Mouse (Mus musculus): Measurements from ENCODE around the gene Lrrc74a.

Gene Lrrc74a

DNA sequence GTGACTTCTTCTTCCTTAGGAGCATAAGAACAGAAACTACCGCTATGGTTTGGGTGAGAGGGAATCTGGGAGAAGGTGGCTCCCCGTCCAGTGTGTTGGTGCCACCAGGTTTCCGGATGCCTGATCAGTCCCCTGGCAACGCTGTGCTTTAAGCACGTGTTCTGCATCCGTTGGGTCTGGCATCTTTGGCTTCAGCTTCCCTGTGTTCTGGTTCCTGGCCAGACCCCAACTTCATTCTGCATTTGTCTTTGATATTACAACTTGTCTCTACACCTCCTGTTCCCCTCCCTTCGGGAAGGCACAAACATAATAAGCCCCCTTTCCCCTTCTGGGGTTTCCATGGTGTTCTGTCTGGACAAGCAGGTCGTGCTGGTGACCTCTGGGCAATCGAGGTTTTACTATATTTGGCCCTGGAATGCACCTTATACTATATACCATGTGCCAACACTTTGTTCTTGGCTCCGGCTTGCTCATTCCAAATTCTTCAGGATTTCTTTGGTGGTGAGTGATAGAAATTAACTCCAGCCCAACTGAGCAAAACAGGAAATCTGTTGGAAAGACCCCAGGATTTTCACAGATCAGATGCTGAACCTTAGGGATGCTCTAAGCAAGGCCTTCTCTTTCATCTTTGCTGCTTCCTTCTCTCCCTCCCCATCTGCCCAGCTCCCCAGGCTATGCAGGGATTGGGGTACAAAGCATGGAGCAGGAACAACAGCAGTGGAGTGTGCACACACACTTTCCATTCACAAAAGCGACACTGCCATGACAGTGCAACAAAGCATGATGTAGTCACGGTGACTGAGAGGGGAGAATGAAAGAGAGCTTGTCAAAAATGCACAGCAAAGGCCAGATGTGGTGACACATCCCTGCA is 52.2 kb downstream of the Lrrc74a start:
- DNase-seq (ENCODE audit: low spot score in 2 of 2), result peak in 1 of 2 experiments; percentile 58

DNA sequence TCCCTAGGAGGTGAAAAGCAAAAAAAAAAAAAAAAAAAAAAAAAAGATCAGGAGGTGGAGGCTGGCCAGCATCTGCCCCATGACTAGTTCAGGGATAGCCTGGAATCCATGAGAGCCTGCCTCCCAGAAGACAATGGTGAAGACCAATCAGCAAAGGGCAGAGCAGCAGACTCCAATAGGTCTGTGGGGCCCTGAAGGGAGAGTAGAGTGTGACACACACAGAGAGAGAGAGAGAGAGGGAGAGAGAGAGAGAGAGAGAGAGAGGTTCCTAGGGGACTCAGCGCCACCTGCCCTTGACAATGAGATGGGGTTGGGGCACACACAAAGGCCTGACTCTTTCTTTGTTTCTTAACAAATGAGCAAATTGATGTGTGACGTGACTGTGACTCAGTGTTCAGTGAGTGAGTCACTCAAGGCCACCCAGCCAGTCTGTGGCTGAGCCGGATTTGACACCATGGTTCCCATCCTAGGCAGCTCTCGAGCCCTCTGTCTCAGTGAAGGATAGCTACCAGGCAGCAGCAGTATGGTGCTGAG is 52.9 kb downstream of the Lrrc74a start:
- no peak for DNase-seq (ENCODE audit: low spot score in 2 of 2)

DNA sequence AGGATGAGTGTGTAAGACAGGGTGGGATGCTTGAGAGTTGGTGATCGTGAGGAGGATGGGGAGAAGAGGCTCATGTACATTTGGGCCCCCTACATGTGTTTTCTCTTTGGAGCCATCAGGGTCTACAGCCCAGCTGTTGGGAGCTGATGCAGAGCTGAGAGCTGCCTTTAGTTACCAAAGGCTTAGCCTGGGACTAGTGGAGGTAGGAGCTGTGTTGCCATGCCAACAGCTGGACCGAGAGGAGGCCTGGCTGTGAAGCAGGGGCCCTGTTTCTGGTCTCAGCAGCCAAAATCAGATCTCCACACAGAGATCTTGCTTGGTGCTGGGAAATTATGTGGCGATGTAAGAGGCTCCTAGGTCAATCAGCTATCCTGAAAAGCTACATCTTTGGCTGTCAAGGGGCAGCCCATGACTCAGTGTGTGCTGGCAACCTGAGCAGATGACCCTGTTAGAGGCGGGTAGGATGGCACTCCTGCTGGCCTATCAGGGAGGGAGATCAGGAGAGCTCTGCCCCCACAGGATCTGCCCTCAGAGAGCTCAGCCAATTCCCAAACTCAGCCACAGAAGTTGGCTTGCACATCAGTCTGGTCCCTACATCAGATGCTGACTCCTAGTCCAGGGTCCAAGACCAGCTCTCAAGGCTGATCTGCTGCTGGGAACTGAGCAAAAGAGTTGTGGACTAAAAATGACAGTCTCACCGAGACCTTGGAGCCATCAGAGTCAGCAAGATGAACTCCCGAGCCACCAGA is 56.1 kb downstream of the Lrrc74a start:
- peak in 1 of 2 experiments; percentile 28 for DNase-seq (ENCODE audit: low spot score in 2 of 2)

DNA sequence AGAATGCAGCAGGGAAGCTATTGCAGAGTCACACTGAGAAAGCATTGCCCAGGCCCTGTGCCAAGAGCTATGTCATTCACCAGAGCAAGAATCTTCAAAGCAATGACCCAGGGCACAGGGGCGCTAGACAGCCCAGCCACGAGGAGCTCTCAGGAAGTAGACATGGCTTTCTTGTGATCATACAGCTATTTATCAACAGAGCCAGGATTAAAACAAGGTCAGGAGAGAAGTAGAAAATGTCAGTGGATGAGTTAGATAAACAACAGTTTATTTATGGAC is 56.6 kb downstream of the Lrrc74a start:
- peak in 1 of 2 experiments; percentile 52 for DNase-seq (ENCODE audit: low spot score in 2 of 2)

DNA sequence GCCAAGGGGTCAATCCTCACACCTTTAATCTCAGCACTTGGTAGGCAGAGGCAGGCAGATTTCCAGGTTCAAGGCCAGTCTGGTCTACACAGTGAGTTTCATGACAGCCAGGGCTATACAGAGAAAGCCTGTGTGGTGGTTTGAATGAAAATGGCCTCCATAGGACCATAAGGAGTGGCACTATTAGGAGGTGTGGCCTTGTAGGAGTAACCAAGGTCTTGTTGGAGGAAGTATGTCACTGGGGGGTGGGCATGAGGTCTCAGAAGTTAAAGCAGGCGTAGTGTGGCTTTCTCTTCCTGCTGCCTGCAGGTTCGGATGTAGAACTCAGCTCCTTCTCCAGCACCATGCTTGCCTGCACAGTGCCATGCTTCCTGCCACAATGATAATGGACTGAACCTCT is 57.8 kb downstream of the Lrrc74a start:
- no peak for DNase-seq (ENCODE audit: low spot score in 2 of 2)

DNA sequence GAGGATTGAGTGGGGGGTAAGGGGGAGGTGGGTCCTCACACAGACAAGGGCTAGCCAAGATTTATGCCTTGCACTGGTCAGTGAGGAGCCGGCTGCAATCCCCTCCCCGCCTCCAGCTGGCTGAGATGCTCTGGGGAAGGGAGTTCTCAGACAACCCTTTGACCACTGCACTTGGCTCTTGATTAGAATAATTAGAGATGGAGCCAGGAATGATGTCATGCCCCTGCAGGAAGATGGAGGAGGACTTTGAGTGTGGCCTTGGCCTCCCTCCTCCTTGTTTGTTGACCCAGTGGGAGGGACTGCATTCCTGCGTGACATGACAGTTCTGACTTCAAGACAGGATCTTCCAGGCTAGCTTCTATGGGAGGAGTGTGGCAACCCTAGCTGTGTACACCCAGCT is 59.7 kb downstream of the Lrrc74a start:
- DNase-seq (ENCODE audit: low spot score in 2 of 2), result peak in 1 of 2 experiments; percentile 65

DNA sequence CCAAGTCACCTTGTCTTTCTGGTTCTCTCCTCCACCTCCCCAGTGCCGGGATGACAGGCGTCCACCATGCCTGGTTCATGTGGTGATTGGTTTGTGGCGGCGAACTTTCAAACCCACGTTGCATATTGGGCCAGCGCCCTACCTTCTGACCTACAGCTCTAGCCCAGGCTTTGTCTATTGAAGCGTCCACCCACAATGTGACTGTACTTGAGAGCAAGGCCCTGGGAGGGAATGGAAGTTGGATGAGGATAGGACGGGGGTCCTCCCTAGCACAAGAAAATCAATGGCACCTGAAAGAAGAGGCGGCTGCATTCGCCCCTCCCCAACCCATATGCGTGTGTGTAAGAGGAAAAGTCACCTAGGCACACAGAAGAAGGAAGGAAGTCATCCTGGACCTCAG is 60.2 kb downstream of the Lrrc74a start:
- DNase-seq (ENCODE audit: low spot score in 2 of 2), result peak in 1 of 2 experiments; percentile 22

DNA sequence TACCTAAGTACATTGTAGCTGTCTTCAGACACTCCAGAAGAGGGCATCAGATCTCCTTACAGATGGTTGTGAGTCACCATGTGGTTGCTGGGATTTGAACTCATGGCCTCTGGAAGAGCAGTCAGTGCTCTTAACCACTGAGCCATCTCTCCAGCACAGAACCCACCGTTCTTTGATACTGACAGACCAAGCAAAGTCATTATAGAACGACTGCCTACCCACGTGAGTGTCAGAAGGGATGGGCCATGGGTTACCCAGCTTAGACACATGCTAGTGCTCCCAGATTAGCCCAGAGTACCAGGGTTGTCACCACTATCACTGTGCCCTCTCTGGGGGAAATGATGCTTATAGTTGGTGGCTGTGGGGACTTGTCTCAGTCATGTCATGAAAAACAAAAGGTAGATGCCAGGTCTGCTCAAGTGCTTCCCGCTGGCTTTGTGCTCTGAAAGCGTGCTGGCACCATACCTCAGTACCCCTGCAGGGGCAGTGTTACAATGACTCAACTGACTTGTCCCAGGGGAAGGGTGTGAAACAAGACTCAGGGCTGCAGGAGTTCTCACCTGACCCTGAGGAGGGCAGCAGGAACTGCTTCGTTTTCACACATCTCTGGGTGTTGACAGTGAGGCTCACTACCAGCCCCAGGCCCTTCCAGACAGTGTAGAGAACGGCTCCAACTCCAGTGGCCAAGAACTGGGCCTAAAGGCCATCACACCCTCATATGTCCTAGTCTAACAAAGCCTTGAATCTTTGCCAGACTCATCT is 61.1 kb downstream of the Lrrc74a start:
- DNase-seq (ENCODE audit: low spot score in 2 of 2), result peak in 1 of 2 experiments; percentile 45

DNA sequence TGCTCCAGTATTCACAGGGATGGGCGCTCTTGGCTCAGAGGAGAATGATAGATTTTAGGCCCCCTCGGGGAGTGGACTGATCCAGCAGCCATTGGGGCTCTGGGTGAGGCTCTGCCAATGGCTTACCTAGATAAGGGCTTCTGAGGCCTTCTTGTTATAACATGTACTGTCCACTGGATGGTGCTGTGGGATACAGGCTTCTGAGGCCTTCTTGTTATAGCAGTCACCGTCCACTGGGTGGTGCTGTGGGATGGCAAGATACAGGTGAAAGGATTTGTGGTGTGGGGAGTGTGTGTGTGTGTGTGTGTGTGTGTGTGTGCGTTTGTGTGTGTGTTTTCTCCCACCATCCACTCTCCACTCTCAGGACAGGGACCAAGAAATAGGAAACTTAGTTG is 61.7 kb downstream of the Lrrc74a start:
- peak; percentile 90 to 91 for DNase-seq (ENCODE audit: low spot score in 2 of 2)

DNA sequence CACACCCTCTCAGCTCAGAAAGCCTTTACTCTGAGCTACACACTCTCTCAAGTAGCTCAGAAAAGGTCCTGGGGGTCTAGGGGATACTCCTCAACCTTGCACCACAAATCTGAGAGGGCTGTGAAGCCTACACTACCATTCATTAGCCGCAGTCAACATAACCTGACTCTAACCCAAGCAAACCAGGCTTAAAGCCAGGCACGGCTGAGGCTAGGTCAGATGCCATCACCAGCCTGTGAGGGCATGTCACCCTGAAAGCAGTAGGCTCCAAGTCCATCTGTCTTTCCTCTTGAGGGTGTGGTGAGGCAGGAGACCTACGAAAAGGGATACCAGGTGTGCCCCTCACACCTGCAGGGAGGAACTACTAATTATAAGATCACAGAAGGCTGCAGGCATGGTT is 62.2 kb downstream of the Lrrc74a start:
- no peak for DNase-seq (ENCODE audit: low spot score in 2 of 2)

DNA sequence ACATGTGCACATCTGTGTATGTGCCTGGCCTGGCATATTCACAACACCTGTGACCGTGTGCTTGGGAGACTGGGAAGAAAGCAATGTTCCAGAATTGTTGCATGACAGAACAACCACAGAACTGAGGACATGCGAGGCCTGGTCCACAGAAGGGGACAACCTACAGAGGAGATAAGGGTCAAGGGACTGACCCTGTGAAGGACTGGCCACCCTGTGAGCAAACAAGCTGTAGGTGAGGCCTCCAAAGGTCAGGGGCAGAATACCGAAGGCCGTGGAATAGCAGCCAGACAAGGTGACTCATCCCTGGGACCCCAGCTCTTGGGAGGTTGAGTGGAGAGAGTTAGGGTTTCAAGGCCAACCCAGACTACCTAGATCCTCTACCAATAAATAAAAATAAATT is 63.6 kb downstream of the Lrrc74a start:
- no peak for DNase-seq (ENCODE audit: low spot score in 2 of 2)

DNA sequence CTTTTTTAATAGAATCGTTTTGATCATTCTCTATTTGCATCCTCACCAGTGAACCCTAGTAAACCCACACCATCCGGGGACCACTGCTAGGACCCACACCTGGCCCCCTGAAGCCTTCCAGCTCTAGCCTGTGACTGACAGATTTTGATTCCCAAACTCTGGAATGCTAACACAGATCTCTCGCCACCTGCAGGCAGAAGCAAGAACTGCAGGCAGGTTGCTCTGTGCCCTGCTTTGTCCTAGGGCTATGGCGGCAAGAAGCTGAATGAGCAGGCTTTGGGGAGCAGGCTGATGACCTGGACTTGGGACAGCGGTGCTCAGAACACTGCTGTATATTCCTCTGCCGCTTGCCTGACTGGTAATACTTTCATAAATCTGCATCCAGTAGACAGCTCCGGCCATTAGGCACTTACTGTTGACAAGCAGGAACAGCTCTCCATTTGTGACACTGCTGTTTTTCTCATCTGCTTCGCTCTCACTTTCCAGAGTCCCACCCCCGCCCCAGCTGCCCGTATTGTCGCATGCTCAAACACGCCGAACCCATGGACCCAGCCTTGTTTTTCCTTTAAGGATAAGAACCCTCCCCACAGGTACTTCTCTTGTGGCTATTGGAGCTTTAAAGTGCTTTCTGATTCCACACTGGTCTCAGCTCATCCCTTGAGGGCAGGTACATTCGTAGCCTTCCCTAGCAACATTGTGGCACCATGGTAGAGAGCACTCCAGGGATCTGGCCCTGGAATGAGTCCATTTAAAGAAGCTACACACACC is 64.8 kb downstream of the Lrrc74a start:
- peak; percentile 89 to 91 for DNase-seq (ENCODE audit: low spot score in 2 of 2)

DNA sequence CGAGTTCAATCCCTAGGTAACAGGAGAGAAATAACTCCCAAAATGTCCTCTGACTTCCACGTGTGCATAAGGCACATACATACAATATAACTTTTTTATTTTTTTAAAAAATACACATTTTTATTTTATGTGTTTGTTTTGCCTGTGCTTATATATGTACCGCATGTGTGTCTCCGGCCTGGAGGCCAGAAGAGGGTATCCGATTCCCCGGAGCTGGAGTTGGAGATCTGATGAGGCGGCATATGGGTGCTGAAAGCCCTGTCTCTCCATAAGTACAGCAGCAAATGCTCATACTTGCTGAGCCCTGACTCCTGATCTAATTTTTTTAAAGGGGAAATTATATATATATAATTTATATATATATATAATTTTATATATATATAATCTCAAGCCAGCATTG is 65.6 kb downstream of the Lrrc74a start:
- DNase-seq (ENCODE audit: low spot score in 2 of 2), result no peak

DNA sequence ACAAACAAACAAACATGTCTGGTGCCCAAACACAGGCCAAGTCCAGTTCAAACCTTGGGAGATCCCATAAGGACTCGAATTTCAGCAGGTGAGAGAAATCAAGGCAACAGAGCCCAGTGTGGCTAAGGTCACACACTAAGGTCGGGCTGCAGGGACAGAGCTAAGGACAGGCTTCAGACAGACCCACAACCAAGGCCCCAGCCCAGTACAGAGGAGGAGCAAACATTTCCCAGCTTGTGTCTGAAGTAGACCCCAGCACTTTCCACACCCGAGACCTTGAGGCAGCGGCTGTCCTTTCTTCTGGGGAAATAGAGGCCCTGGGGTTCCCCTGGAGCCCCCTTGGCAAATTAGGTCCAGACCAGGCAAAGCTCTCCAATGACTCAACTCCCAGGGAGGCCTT is 66.2 kb downstream of the Lrrc74a start:
- DNase-seq (ENCODE audit: low spot score in 2 of 2), result no peak

DNA sequence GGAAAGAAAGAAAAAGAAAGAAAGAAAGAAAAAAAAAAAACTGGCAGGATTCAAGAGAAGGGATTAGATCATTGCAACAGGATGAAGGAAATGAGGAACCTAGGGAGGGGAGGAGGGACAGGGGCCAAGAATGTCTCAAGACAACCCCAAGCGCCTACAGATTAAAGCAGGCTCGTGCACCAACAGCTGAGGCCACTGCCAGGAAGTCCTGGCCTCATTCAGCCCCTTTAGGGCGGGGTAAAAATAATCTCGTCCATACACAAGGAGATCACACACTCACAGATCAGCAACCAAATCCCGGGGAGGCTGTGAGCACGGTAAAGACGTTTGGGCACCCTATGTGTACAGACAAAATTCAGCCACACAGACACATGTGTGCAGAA is 66.6 kb downstream of the Lrrc74a start:
- DNase-seq (ENCODE audit: low spot score in 2 of 2), result no peak

DNA sequence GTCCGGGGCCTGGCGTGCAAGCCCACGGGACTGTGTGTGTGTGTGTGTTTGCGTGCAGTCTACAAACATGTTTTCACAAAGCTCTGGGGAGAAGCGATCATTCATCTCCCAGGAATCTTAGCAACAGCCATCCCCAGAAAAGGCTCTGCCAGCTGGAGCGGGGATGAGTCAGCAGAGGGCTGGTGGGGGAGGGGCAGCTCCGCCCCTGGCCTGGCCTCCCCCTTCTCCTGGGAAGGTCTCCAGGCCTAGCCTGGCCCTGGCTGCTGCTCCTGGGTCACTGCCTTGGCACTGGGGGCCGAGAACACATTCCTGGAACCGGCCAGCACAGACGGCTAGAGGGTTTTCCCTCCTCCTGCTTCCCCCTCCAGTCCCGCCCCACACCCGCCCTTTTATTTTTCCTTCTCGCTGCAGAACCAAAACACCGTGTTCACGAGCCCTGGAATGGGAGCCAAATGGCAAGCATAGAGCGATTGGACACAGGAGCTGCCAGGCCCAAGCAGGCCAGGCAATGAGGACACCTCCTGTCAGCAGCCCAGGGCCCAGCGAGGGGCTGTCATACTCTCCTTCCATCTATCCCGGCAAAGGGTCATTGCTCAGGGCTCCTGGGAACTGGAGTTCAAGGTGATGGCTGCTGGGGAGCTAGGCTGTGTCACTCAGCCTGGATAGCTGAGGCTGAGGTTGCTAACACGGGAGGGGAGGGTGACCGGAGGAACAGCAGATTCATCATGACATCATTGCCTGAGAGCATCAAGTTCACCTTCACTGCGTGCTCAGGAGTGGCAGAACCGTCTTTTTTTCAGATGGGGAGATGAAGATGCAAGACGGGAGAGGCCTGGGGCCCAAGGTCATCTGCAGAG is 67.2 kb downstream of the Lrrc74a start:
- DNase-seq (ENCODE audit: low spot score in 2 of 2), result peak; percentile 94 to 96

DNA sequence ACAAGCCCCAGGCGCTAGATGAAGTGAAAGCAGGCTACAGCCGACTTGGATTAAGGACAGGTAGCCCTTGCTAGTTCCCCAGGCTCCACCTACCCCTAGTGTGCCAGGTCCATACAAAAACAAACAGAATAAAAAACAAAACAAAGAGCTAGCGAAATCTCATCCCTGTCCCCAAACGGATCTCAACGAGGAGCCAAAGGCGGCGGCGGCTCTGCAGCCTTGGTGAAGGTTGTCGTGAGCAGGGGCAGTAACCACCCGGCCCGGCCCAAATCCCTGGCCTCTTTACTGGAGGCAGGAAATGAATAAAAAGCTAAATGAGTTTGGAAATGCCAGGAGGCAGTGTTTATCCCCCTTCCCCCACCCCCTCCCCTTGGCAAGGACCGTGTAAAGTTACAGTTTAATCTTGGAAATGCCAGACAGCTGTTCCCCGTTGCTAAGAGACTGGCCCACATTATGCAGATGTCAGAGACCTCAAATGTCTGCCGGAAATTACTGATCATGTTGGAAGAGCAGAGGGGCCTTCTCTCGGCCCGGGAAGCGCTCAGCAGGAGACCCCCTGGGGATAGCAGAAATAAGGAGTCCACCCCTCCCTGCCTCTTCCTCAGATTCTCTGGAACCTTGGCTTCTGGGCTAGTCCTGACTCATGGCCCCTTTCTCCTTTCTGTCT is 68.0 kb downstream of the Lrrc74a start:
- peak; percentile 58 to 82 for DNase-seq (ENCODE audit: low spot score in 2 of 2)

DNA sequence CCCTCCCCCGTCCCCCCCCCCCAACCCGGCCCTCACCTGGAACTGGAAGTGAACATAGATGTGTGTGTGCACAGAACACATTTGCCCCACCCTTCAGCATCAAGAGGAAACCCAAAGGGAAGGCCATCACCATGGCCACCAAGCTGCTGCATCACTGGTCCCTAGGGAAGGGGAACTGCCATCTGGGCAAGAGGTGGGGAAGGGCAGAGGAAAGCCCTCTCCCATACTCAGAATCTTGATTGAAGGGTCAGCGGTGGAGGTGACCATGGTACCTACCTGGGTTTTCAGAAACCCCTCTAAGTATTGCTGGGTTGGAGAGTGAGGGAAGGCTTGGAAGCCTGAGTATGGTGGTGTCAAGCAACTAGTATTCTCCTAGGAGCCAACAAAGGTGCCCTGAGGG is 68.7 kb downstream of the Lrrc74a start:
- DNase-seq (ENCODE audit: low spot score in 2 of 2), result no peak

DNA sequence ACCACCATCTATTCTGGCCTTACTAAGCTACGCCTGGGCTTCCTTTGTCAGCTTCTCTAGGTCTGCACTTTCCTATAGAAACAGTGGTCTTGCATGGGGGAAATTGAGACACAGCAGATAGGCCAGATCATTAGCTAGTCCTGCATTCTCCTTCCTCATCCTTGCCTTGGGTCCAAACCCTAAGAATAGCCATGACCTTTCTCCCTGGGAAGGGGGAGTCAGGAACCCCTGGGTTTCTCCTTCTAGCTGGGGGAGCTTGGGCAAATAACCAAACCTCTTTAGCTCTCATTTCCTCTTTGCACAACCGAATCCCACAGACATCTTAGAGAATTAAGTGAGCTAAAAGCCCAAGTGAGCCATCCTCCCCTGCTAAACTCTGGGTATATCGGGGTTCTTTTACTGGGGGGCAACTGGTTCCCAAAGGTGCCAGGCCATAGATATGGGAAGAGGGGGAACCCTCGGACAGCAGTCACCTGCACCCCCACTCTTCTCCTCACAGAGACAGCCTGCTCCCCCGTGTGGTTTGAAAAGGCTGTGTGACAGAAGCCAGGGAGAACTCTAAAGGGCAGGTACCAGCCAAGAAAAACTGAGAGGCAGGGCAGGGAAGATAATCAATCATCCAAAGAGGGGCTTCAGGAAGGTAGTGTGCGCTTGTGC is 69.6 kb downstream of the Lrrc74a start:
- DNase-seq (ENCODE audit: low spot score in 2 of 2), result peak in 1 of 2 experiments; percentile 55

Data from right cerebral cortex, postnatal 10 days (tissue).